Mouse (Mus musculus): Measurements from ENCODE around the gene D130043K22Rik.

The D130043K22Rik gene

GRCm38 (mm10) chr13:24892516-24892915, 47.6 kb downstream of the D130043K22Rik start:
- DNase-seq (ENCODE audit: low spot score in 2 of 2), result no peak

- no peak for DNase-seq (ENCODE audit: low spot score in 2 of 2)
Measured at GRCm38 (mm10) chr13:24893880-24894279, 48.9 kb downstream of the D130043K22Rik start.

- DNase-seq (ENCODE audit: low spot score in 2 of 2), result no peak
Measured at GRCm38 (mm10) chr13:24901916-24902315, 57.0 kb downstream of the D130043K22Rik start.

GRCm38 (mm10) chr13:24903412-24903811, 58.5 kb downstream of the D130043K22Rik start:
- no peak for DNase-seq (ENCODE audit: low spot score in 2 of 2)

- no peak for DNase-seq (ENCODE audit: low spot score in 2 of 2)
Measured at GRCm38 (mm10) chr13:24905422-24905821, 60.5 kb downstream of the D130043K22Rik start.

- no peak for DNase-seq (ENCODE audit: low spot score in 2 of 2)
Measured at GRCm38 (mm10) chr13:24906831-24907570, 62.1 kb downstream of the D130043K22Rik start.

GRCm38 (mm10) chr13:24909112-24909511, 64.2 kb downstream of the D130043K22Rik start:
- DNase-seq (ENCODE audit: low spot score in 2 of 2), result no peak

- no peak for DNase-seq (ENCODE audit: low spot score in 2 of 2)
Measured at GRCm38 (mm10) chr13:24913576-24913975, 68.6 kb downstream of the D130043K22Rik start.

- no peak for DNase-seq (ENCODE audit: low spot score in 2 of 2)
Measured at GRCm38 (mm10) chr13:24914915-24915314, 70.0 kb downstream of the D130043K22Rik start.

GRCm38 (mm10) chr13:24915831-24916230, 70.9 kb downstream of the D130043K22Rik start:
- no peak for DNase-seq (ENCODE audit: low spot score in 2 of 2)

- DNase-seq (ENCODE audit: low spot score in 2 of 2), result peak in 1 of 2 experiments; percentile 44
Measured at GRCm38 (mm10) chr13:24920333-24920977, 75.5 kb downstream of the D130043K22Rik start.

GRCm38 (mm10) chr13:24921281-24921680, 76.3 kb downstream of the D130043K22Rik start:
- no peak for DNase-seq (ENCODE audit: low spot score in 2 of 2)

GRCm38 (mm10) chr13:24923991-24924390, 79.1 kb downstream of the D130043K22Rik start:
- DNase-seq (ENCODE audit: low spot score in 2 of 2), result no peak

GRCm38 (mm10) chr13:24930591-24930990, 85.7 kb downstream of the D130043K22Rik start:
- DNase-seq (ENCODE audit: low spot score in 2 of 2), result no peak

- no peak for DNase-seq (ENCODE audit: low spot score in 2 of 2)
Measured at GRCm38 (mm10) chr13:24933199-24933598, 88.3 kb downstream of the D130043K22Rik start.

GRCm38 (mm10) chr13:24936772-24937107, 91.8 kb downstream of the D130043K22Rik start:
- DNase-seq (ENCODE audit: low spot score in 2 of 2), result no peak

GRCm38 (mm10) chr13:24937108-24937838, 92.3 kb downstream of the D130043K22Rik start, which contains the start of gene Aldh5a1:
TSS of gene Aldh5a1 (minus strand) at chr13:24937661.
- DNase-seq (ENCODE audit: low spot score in 2 of 2), result peak; percentile 71 to 83

- no peak for DNase-seq (ENCODE audit: low spot score in 2 of 2)
Measured at GRCm38 (mm10) chr13:24937839-24938166, 92.9 kb downstream of the D130043K22Rik start.

GRCm38 (mm10) chr13:24938683-24939082, 93.7 kb downstream of the D130043K22Rik start:
- DNase-seq (ENCODE audit: low spot score in 2 of 2), result peak; percentile 51 to 76

- DNase-seq (ENCODE audit: low spot score in 2 of 2), result no peak
Measured at GRCm38 (mm10) chr13:24939472-24939871, 94.5 kb downstream of the D130043K22Rik start.

- DNase-seq (ENCODE audit: low spot score in 2 of 2), result no peak
Measured at GRCm38 (mm10) chr13:24942512-24943282, 97.8 kb downstream of the D130043K22Rik start, which contains the start of gene Gpld1. TSS of gene Gpld1 (plus strand) at chr13:24943152.

GRCm38 (mm10) chr13:24943303-24943702, 98.4 kb downstream of the D130043K22Rik start:
- no peak for DNase-seq (ENCODE audit: low spot score in 2 of 2)
